Mouse (Mus musculus): Measurements from ENCODE around the gene Olfr994. TPM values are rescaled to one million over a fixed set of nuclear protein-coding genes. Genes with fewer than 3 reads are reported as not detected.

Gene Olfr994
- not detected in 2 replicates for polyA plus RNA-seq (2015; fragmentation: Nextera tagmentation; extraction: Ambion mirVana)

GRCm38 (mm10) chr2:85436351-85436750 is at the start of gene Olfr994:
Olfr994 (minus strand) TSS chr2:85436451.
- ATAC-seq (ENCODE audit: low FRiP score, low TSS enrichment): no peak
- TF ChIP-seq EP300 (optimal IDR thresholded peaks at IDR 0.05) (no peak), CTCF (IDR thresholded peaks at IDR 0.05; ENCODE audit: low read depth) (no peak)
- 85% methylated on average over 3 of the region's 3 CpGs for WGBS

GRCm38 (mm10) chr2:85466801-85467325 is 30.6 kb upstream of the Olfr994 start:
- DNase-seq (ENCODE audit: low spot score) (no peak), ATAC-seq (ENCODE audit: low FRiP score, low TSS enrichment) (no peak)
- no peak overlapping the region for H3K4me3 ChIP-seq (ENCODE audit: low read depth, low read length)
- no peaks in the 10 kb centered on the region for H3K4me1 ChIP-seq (replicated peaks; ENCODE audit: control insufficient read depth, insufficient read depth)
- TF ChIP-seq CTCF (IDR thresholded peaks at IDR 0.05; ENCODE audit: low read depth) (no peak), EP300 (optimal IDR thresholded peaks at IDR 0.05) (no peak)
- H3K4me2 ChIP-seq (replicated peaks; ENCODE audit: low read depth): no peak overlapping the region
- H3K36me3 ChIP-seq (ENCODE audit: control insufficient read depth, insufficient read depth, low read length): no peaks in the 10 kb centered on the region
- H3K9ac ChIP-seq (ENCODE audit: low read length): no peak overlapping the region
- H3K27me3 ChIP-seq (ENCODE audit: control insufficient read depth, insufficient read depth, low read length): no peaks in the 10 kb centered on the region
- no peaks in the 10 kb centered on the region for H3K9me3 ChIP-seq (ENCODE audit: control insufficient read depth, low read length)
- whole genome bisulfite sequencing: 68% methylated on average over 3 of the region's 3 CpGs
- no peak overlapping the region for H3K27ac ChIP-seq (replicated peaks)

More at GRCm38 (mm10) chr2:85436351-85436750, at the start of gene Olfr994:
- DNase-seq (ENCODE audit: low spot score): no peak
- no peak within 1 kb of the TSS for H3K4me2 ChIP-seq (replicated peaks; ENCODE audit: low read depth)
- H3K27me3 ChIP-seq (ENCODE audit: control insufficient read depth, insufficient read depth, low read length): no peaks in the 10 kb centered on the region
- H3K27ac ChIP-seq (replicated peaks): no peak within 1 kb of the TSS
- H3K36me3 ChIP-seq (ENCODE audit: control insufficient read depth, insufficient read depth, low read length): no peaks in the 10 kb centered on the region
- no peak within 1 kb of the TSS for H3K4me3 ChIP-seq (ENCODE audit: low read depth, low read length)
- no peaks in the 10 kb centered on the region for H3K9me3 ChIP-seq (ENCODE audit: control insufficient read depth, low read length)
- H3K9ac ChIP-seq (ENCODE audit: low read length): no peak within 1 kb of the TSS
- H3K4me1 ChIP-seq (replicated peaks; ENCODE audit: control insufficient read depth, insufficient read depth): no peaks in the 10 kb centered on the region

GRCm38 (mm10) chr2:85443539-85443938 is 7.3 kb upstream of the Olfr994 start, which contains the start of gene Olfr995:
Olfr995 (minus strand) TSS chr2:85443639.
- no peaks in the 10 kb centered on the region for H3K27me3 ChIP-seq (ENCODE audit: control insufficient read depth, insufficient read depth, low read length)
- H3K4me2 ChIP-seq (replicated peaks; ENCODE audit: low read depth): no peak within 1 kb of the TSS
- no peaks in the 10 kb centered on the region for H3K4me1 ChIP-seq (replicated peaks; ENCODE audit: control insufficient read depth, insufficient read depth)
- DNase-seq (ENCODE audit: low spot score): no peak
- H3K36me3 ChIP-seq (ENCODE audit: control insufficient read depth, insufficient read depth, low read length): no peaks in the 10 kb centered on the region
- 30% methylated on average over 1 of the region's 1 CpGs for WGBS
- no peak for TF ChIP-seq CTCF (IDR thresholded peaks at IDR 0.05; ENCODE audit: low read depth)
- no peak within 1 kb of the TSS for H3K4me3 ChIP-seq (ENCODE audit: low read depth, low read length)
- H3K9me3 ChIP-seq (ENCODE audit: control insufficient read depth, low read length): no peaks in the 10 kb centered on the region
- no peak within 1 kb of the TSS for H3K9ac ChIP-seq (ENCODE audit: low read length)
- ATAC-seq (ENCODE audit: low FRiP score, low TSS enrichment): no peak
- no peak within 1 kb of the TSS for H3K27ac ChIP-seq (replicated peaks)

GRCm38 (mm10) chr2:85442546-85442945 is 6.3 kb upstream of the Olfr994 start:
- H3K4me2 ChIP-seq (replicated peaks; ENCODE audit: low read depth): no peak overlapping the region
- no peak overlapping the region for H3K27ac ChIP-seq (replicated peaks)
- DNase-seq (ENCODE audit: low spot score) (no peak), ATAC-seq (ENCODE audit: low FRiP score, low TSS enrichment) (no peak)
- TF ChIP-seq EP300 (optimal IDR thresholded peaks at IDR 0.05) (no peak), CTCF (IDR thresholded peaks at IDR 0.05; ENCODE audit: low read depth) (no peak)
- H3K27me3 ChIP-seq (ENCODE audit: control insufficient read depth, insufficient read depth, low read length): no peaks in the 10 kb centered on the region
- H3K9me3 ChIP-seq (ENCODE audit: control insufficient read depth, low read length): no peaks in the 10 kb centered on the region
- H3K4me3 ChIP-seq (ENCODE audit: low read depth, low read length): no peak overlapping the region
- no peaks in the 10 kb centered on the region for H3K36me3 ChIP-seq (ENCODE audit: control insufficient read depth, insufficient read depth, low read length)
- no peaks in the 10 kb centered on the region for H3K4me1 ChIP-seq (replicated peaks; ENCODE audit: control insufficient read depth, insufficient read depth)
- no peak overlapping the region for H3K9ac ChIP-seq (ENCODE audit: low read length)

GRCm38 (mm10) chr2:85425893-85426292 is 10.4 kb downstream of the Olfr994 start:
- no peak for DNase-seq (ENCODE audit: low spot score)

GRCm38 (mm10) chr2:85414777-85415176 is 21.5 kb downstream of the Olfr994 start, which contains the start of gene Olfr993:
Olfr993 (minus strand) TSS chr2:85414877.
- no peak for ATAC-seq (ENCODE audit: low FRiP score, low TSS enrichment)
- TF ChIP-seq CTCF (IDR thresholded peaks at IDR 0.05; ENCODE audit: low read depth) (no peak), EP300 (optimal IDR thresholded peaks at IDR 0.05) (no peak)
- Histone ChIP-seq H3K9me3 (ENCODE audit: control insufficient read depth, low read length) (no peaks in the 10 kb centered on the region), H3K9ac (ENCODE audit: low read length) (no peak within 1 kb of the TSS), H3K4me3 (ENCODE audit: low read depth, low read length) (no peak within 1 kb of the TSS), H3K4me2 (replicated peaks; ENCODE audit: low read depth) (no peak within 1 kb of the TSS), H3K36me3 (ENCODE audit: control insufficient read depth, insufficient read depth, low read length) (no peaks in the 10 kb centered on the region), H3K27me3 (ENCODE audit: control insufficient read depth, insufficient read depth, low read length) (no peaks in the 10 kb centered on the region), H3K27ac (replicated peaks) (no peak within 1 kb of the TSS), H3K4me1 (replicated peaks; ENCODE audit: control insufficient read depth, insufficient read depth) (no peaks in the 10 kb centered on the region)
- no peak for DNase-seq (ENCODE audit: low spot score)

More at GRCm38 (mm10) chr2:85425893-85426292, 10.4 kb downstream of the Olfr994 start:
- Histone ChIP-seq H3K4me3 (ENCODE audit: low read depth, low read length) (no peak overlapping the region), H3K9me3 (ENCODE audit: control insufficient read depth, low read length) (no peaks in the 10 kb centered on the region), H3K27ac (replicated peaks) (no peak overlapping the region), H3K4me2 (replicated peaks; ENCODE audit: low read depth) (no peak overlapping the region), H3K36me3 (ENCODE audit: control insufficient read depth, insufficient read depth, low read length) (no peaks in the 10 kb centered on the region), H3K4me1 (replicated peaks; ENCODE audit: control insufficient read depth, insufficient read depth) (no peaks in the 10 kb centered on the region), H3K27me3 (ENCODE audit: control insufficient read depth, insufficient read depth, low read length) (no peaks in the 10 kb centered on the region), H3K9ac (ENCODE audit: low read length) (no peak overlapping the region)
- TF ChIP-seq CTCF (IDR thresholded peaks at IDR 0.05; ENCODE audit: low read depth) (no peak), EP300 (optimal IDR thresholded peaks at IDR 0.05) (no peak)
- ATAC-seq (ENCODE audit: low FRiP score, low TSS enrichment): no peak
- WGBS: 42% methylated on average over 1 of the region's 1 CpGs
